Mouse (Mus musculus) hindbrain, embryonic 16.5 days (tissue): ENCODE results near the gene Slc13a2. TPM values are rescaled to one million over a fixed set of nuclear protein-coding genes. Genes with fewer than 3 reads are reported as not detected.

Source experiments
- ATAC-seq: fragments of 200-750 bp; cut with Nextera tagmentation; 2 replicates; pipeline ENCODE4 v1.8.0; 2017; ENCODE audit warnings: moderate TSS enrichment, moderate library complexity
- H3K27ac ChIP-seq: fragments of 300-500 bp; sonication (generic); 2 replicates; pipeline ENCODE4 v1.5.1; 2014; ENCODE audit warnings: low read depth, mild to moderate bottlenecking, control low read depth, low read length, moderate library complexity
- H3K27me3 ChIP-seq: fragments of 300-500 bp; sonication (generic); replicated peaks from 2 replicates; pipeline ENCODE4 v1.6.1; 2014; ENCODE audit warnings: low read length; ENCODE audit not compliant: control insufficient read depth, insufficient read depth
- H3K36me3 ChIP-seq: fragments of 300-500 bp; sonication (generic); 2 replicates; pipeline ENCODE4 v1.6.1; 2014; ENCODE audit warnings: mild to moderate bottlenecking, low read length, moderate library complexity, mixed read lengths; ENCODE audit not compliant: control insufficient read depth, insufficient read depth
- H3K4me1 ChIP-seq: fragments of 300-500 bp; sonication (generic); 2 replicates; pipeline ENCODE4 v1.6.1; 2014; ENCODE audit warnings: low read depth, low read length; ENCODE audit not compliant: control insufficient read depth, insufficient read depth
- H3K4me2 ChIP-seq: fragments of 300-500 bp; sonication (generic); 2 replicates; pipeline ENCODE4 v1.6.1; 2014; ENCODE audit warnings: mild to moderate bottlenecking, low read length, control low read depth, moderate library complexity
- H3K4me3 ChIP-seq: fragments of 300-500 bp; sonication (generic); 2 replicates; pipeline ENCODE4 v1.5.1; 2014; ENCODE audit warnings: mild to moderate bottlenecking, low read length, control low read depth, moderate library complexity
- H3K9ac ChIP-seq: fragments of 300-500 bp; sonication (generic); 2 replicates; pipeline ENCODE4 v1.6.1; 2014; ENCODE audit warnings: low read depth, mild to moderate bottlenecking, control low read depth, low read length, moderate library complexity
- H3K9me3 ChIP-seq: fragments of 300-500 bp; sonication (generic); 2 replicates; pipeline ENCODE4 v1.6.1; 2014; ENCODE audit warnings: mild to moderate bottlenecking, low read length, moderate library complexity; ENCODE audit not compliant: control insufficient read depth
- WGBS: fragments of 180-500 bp; shearing (Covaris S2); extraction: QIAGEN DNeasy Blood & Tissue Kit; methylation state at CpG from one replicate; pipeline ENCODE4 v1.1.7; 2014; 5-methylcytosine and 5-hydroxymethylcytosine counted together
- polyA plus RNA-seq: library from polyadenylated mRNA; unstranded; fragments of >200 nt; fragmentation: Nextera tagmentation; extraction: Ambion mirVana; gene quantifications from 2 replicates; pipeline ENCODE4 v1.2.1, GENCODE M21; 2015

The Slc13a2 gene
- polyA plus RNA-seq, 1 experiment from 2014 or later: not detected

DNA sequence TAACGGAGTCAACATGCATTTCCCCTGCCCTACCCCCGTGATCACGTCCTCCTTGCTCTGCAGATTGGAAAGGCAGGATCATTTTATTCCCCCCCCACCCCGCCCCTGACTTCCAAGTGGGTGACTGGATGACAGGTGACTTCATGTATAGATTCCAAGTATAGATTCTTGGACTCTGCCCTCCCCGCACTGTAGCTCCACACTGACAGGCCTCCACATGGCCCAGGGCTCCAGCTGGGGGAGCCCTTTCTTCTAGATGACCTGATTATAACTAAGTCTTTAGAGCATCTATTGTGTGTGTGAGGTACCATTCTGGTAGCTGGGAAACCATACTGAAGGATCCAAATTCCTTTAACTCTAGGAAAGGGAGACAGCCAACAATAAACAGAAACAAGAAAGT lies 40.7 kb upstream of the Slc13a2 start:
- 86% methylated on average over 5 of the region's 5 CpGs for WGBS
- Histone ChIP-seq H3K27me3 (no peaks in the 10 kb centered on the region), H3K4me2 (no peak overlapping the region), H3K4me1 (peaks cover 16% of the 10 kb centered on the region), H3K4me3 (no peak overlapping the region), H3K9me3 (no peaks in the 10 kb centered on the region), H3K36me3 (no peaks in the 10 kb centered on the region), H3K9ac (no peak overlapping the region), H3K27ac (no peak overlapping the region)
- ATAC-seq: no peak

DNA sequence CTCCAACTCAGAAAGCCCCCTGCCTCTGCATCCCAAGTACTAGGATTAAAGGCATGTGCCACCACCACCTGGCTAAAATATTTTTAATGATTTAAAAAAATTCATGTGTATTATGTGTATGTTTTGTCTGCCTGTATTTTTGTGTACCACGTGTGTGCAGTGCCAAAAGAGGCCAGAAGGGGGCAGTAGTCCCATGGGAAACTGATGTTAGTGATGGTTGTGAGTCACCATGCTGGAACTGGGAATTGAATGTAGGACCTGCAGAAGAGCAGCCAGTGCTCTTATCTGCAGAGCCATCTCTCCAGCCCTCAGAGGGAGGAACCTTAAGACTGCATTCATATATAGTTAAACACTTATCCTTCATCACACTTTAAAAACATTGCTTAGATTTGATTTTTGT lies 39.9 kb upstream of the Slc13a2 start:
- Histone ChIP-seq H3K4me2 (no peak overlapping the region), H3K4me3 (no peak overlapping the region), H3K9me3 (no peaks in the 10 kb centered on the region), H3K27me3 (no peaks in the 10 kb centered on the region), H3K27ac (no peak overlapping the region), H3K4me1 (peaks cover 16% of the 10 kb centered on the region), H3K9ac (no peak overlapping the region), H3K36me3 (no peaks in the 10 kb centered on the region)
- no peak for ATAC-seq
- WGBS: 67% methylated on average over 1 of the region's 1 CpGs

GRCm38 (mm10) chr11:78458740-78459139 lies 36.7 kb upstream of the Slc13a2 start:
- no peak overlapping the region for H3K9ac ChIP-seq
- no peak overlapping the region for H3K4me2 ChIP-seq
- no peaks in the 10 kb centered on the region for H3K36me3 ChIP-seq
- no peak overlapping the region for H3K27ac ChIP-seq
- no peak for ATAC-seq
- H3K27me3 ChIP-seq: no peaks in the 10 kb centered on the region
- WGBS: 87% methylated on average over 17 of the region's 17 CpGs
- H3K4me3 ChIP-seq: no peak overlapping the region
- H3K9me3 ChIP-seq: no peaks in the 10 kb centered on the region
- no peaks in the 10 kb centered on the region for H3K4me1 ChIP-seq

GRCm38 (mm10) chr11:78455308-78455707 lies 33.3 kb upstream of the Slc13a2 start:
- no peaks in the 10 kb centered on the region for H3K4me1 ChIP-seq

DNA sequence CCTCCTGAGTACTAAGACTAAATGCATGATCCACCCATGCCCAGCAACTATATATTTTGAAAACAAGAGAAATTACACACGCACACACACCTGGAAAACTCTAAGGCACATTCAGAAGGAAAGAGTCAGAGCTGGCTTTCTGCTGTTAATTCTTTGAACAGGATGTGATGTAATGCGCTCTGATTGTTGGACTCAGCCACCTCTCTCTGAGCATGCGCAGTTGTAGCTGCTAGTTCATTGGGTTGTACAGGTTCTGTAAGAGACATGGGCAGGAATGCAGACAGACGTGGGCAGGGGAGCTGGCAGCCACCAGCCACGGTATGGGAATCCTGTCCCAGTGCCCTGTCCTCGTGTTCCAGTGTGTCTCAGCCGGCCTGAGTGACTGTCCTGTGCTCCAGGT lies 32.3 kb upstream of the Slc13a2 start:
- WGBS: 68% methylated on average over 7 of the region's 7 CpGs

More at GRCm38 (mm10) chr11:78455308-78455707, 33.3 kb upstream of the Slc13a2 start:
- no peaks in the 10 kb centered on the region for H3K27me3 ChIP-seq
- H3K4me3 ChIP-seq: no peak overlapping the region
- no peak overlapping the region for H3K9ac ChIP-seq
- WGBS: 43% methylated on average over 5 of the region's 5 CpGs
- H3K4me2 ChIP-seq: no peak overlapping the region
- H3K36me3 ChIP-seq: no peaks in the 10 kb centered on the region
- no peak overlapping the region for H3K27ac ChIP-seq
- no peak for ATAC-seq
- no peaks in the 10 kb centered on the region for H3K9me3 ChIP-seq

GRCm38 (mm10) chr11:78453675-78454074 lies 31.7 kb upstream of the Slc13a2 start:
- H3K4me1 ChIP-seq: no peaks in the 10 kb centered on the region
- H3K27ac ChIP-seq: no peak overlapping the region
- 4% methylated on average over 4 of the region's 4 CpGs for WGBS
- H3K4me2 ChIP-seq: no peak overlapping the region
- no peak overlapping the region for H3K9ac ChIP-seq
- H3K4me3 ChIP-seq: no peak overlapping the region
- no peaks in the 10 kb centered on the region for H3K9me3 ChIP-seq
- H3K36me3 ChIP-seq: no peaks in the 10 kb centered on the region
- ATAC-seq: no peak
- H3K27me3 ChIP-seq: no peaks in the 10 kb centered on the region

More for the DNA sequence above, 32.3 kb upstream of the Slc13a2 start:
- ATAC-seq: no peak
- Histone ChIP-seq H3K4me3 (no peak overlapping the region), H3K36me3 (no peaks in the 10 kb centered on the region), H3K4me2 (no peak overlapping the region), H3K27me3 (no peaks in the 10 kb centered on the region), H3K9ac (no peak overlapping the region), H3K27ac (no peak overlapping the region), H3K9me3 (no peaks in the 10 kb centered on the region), H3K4me1 (no peaks in the 10 kb centered on the region)

DNA sequence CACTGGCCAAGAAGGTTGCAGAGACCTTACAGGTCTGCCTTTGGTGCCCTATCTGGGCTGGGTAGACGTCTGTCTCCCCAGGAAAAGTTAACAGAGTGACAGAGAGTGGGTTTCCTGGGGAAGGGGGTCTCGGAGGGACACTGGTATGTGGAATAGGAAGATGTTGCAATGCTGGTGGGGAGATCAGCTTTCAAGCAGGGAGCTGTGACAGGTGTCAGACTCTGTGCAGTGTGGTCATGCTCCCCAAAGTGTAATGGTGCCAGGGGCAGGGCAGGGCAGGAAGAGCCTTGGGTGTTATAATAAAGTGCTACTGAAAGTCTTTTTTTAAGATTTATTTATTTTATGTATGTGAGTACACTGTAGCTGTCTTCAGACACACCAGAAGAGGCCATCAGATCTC lies 28.3 kb upstream of the Slc13a2 start:
- no peak overlapping the region for H3K4me2 ChIP-seq
- no peak overlapping the region for H3K27ac ChIP-seq
- no peaks in the 10 kb centered on the region for H3K36me3 ChIP-seq
- H3K9ac ChIP-seq: no peak overlapping the region
- ATAC-seq: no peak
- no peaks in the 10 kb centered on the region for H3K27me3 ChIP-seq
- WGBS: 65% methylated on average over 2 of the region's 2 CpGs
- no peaks in the 10 kb centered on the region for H3K9me3 ChIP-seq
- H3K4me1 ChIP-seq: no peaks in the 10 kb centered on the region
- H3K4me3 ChIP-seq: no peak overlapping the region

GRCm38 (mm10) chr11:78448242-78448641 lies 26.2 kb upstream of the Slc13a2 start:
- Histone ChIP-seq H3K27me3 (no peaks in the 10 kb centered on the region), H3K9me3 (no peaks in the 10 kb centered on the region), H3K4me2 (no peak overlapping the region), H3K27ac (no peak overlapping the region), H3K4me1 (no peaks in the 10 kb centered on the region), H3K9ac (no peak overlapping the region), H3K4me3 (no peak overlapping the region), H3K36me3 (no peaks in the 10 kb centered on the region)
- ATAC-seq: no peak
- WGBS: 76% methylated on average over 1 of the region's 1 CpGs

DNA sequence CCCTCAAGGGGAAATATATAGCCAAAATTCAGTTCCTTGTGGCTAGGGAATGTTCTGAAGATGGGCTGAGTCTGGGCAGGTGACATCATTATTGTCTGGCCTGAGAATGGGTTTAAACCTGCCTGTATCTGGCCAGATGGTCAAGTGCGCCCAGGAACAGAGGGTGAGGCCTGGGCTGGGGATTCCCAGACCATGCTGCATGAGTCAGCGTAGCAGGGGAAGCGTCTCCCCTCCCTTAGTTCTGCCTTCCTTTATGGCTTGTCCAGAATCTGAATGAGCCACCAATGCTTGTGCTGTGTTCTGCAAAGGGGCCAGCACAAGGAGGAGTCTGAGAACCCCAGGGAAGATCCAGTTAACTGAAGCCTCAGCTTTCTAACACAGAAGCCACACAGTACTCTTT lies 25.2 kb upstream of the Slc13a2 start:
- Histone ChIP-seq H3K9ac (no peak overlapping the region), H3K9me3 (no peaks in the 10 kb centered on the region), H3K27me3 (no peaks in the 10 kb centered on the region), H3K4me3 (no peak overlapping the region), H3K36me3 (no peaks in the 10 kb centered on the region), H3K4me2 (no peak overlapping the region), H3K27ac (no peak overlapping the region), H3K4me1 (no peaks in the 10 kb centered on the region)
- ATAC-seq: no peak
- WGBS: 85% methylated on average over 3 of the region's 3 CpGs

DNA sequence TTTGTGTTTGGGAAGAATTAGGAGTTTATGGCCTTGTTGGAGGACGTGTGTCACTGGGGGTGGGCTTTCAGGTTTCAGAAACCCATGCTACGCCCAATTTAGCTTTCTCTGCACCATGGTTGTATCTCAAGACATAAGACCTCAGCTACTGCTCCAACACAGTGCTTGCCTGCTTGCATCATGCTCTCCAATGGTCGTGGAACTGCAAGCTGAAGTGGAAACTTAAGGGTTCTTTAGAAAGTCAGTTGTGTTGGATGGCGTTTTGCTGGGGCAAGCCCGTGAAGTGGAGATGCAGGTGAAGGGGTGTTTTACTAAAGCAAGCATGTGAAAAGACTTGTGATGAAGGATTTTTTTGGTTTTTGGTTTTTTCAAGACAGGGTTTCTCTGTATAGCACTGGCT lies 21.1 kb upstream of the Slc13a2 start:
- H3K4me3 ChIP-seq: no peak overlapping the region
- no peak overlapping the region for H3K27ac ChIP-seq
- no peaks in the 10 kb centered on the region for H3K27me3 ChIP-seq
- no peak overlapping the region for H3K4me2 ChIP-seq
- no peaks in the 10 kb centered on the region for H3K4me1 ChIP-seq
- WGBS: 82% methylated on average over 5 of the region's 5 CpGs
- ATAC-seq: no peak
- no peaks in the 10 kb centered on the region for H3K36me3 ChIP-seq
- no peak overlapping the region for H3K9ac ChIP-seq
- H3K9me3 ChIP-seq: no peaks in the 10 kb centered on the region
